Mouse (Mus musculus) heart, adult 2 months (tissue): ENCODE measurements around the gene Ptpro.

ENCODE experiments used
- CTCF ChIP-seq: fragments of 200-600 bp; IDR thresholded peaks from 2 replicates; pipeline ENCODE4 v1.8.1; 2022; ENCODE audit warnings: antibody characterized with exemption, mild to moderate bottlenecking, moderate library complexity
- EP300 ChIP-seq: fragments of 200-500 bp; IDR thresholded peaks from 2 replicates; pipeline ENCODE4 v1.6.1; 2011; ENCODE audit warnings: low read depth, low read length, control low read depth; ENCODE audit not compliant: insufficient read depth
- POLR2A ChIP-seq: fragments of 200-500 bp; IDR thresholded peaks from 2 replicates; pipeline ENCODE4 v1.6.1; 2011; ENCODE audit warnings: mild to moderate bottlenecking, low read depth, low read length, control low read depth; ENCODE audit not compliant: insufficient read depth

DNA sequence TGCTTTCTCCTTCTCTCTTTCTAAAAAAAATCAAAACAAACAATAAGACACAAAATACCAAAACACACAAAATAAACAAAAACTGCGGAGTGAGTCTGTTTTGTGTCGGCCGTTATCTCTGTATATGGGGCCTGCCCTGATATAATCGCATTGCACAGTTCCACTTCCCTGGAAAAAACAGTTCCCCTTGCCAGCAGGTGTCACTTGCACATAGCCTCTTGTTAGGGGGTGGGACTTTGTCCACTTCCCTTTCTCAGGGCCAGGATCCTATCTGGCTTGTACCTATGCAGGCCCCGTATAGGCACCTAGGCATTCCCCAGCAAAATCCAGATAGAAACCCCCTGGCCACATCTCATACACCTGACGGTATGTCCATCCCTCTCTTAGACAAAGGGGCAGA is 121.8 kb downstream of the Ptpro start:
- TF ChIP-seq POLR2A (no peak), EP300 (no peak), CTCF (no peak)
